Mouse (Mus musculus) embryo, embryonic 11.5 days (tissue): ENCODE data around the gene Mier1.

ENCODE experiments used
- DNase-seq: peaks from one replicate; pipeline ENCODE4 v3.0.0-alpha.2; 2012; ENCODE audit warnings: low read depth, low spot score

Gene Mier1

DNA sequence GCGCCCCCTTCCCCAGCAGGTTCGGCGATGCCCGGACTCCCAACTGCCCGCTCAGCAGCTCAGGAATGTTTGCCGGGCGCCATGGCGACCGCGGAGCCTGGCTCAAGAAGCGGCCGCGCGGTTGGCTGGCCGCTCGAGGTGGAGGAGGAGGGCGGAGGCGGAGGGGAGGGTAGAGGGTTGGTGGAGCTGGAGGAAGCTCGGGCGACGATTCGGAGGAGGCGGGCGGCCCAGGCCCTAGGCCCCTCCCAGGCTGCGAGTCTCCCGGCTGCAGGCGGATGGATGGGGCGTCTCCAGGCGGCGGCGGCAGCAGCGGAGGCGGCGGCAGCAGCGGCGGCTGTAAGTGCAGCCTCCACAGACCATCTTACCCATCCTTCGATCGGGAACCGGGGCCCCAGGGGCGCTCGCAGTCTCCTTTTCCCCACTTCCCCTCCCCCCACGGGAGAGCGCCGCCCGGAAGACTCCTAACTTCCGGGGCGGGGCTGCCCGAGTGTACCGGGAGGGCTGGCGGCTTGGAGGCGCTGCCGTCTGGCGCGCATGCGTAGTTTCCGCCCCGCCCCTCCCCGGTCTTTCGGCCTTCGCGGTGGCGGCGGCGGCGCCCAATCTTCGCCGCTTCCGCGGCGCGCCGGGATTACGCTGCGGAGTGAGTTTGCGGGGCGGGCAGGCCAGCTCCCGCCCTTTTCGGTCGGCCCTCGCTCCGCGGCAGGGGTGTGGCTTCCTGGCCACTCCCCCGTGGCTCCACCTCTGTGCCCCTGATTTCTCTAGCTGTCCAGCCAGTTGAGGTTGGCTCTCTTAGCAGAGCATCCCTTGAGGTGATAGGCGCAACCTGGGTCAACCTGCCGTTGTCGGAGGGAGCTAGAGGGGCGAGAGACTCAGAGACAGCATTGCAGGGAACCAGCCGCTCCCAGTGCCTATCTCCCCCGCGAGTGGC, at the start of gene Mier1, which contains the start of gene Wdr78:
Mier1 (plus strand) TSS at position 207 of the 928 bp plus-strand sequence.
Wdr78 (minus strand) TSS at position 372 of the 928 bp plus-strand sequence.
- peak; percentile 93 for DNase-seq

DNA sequence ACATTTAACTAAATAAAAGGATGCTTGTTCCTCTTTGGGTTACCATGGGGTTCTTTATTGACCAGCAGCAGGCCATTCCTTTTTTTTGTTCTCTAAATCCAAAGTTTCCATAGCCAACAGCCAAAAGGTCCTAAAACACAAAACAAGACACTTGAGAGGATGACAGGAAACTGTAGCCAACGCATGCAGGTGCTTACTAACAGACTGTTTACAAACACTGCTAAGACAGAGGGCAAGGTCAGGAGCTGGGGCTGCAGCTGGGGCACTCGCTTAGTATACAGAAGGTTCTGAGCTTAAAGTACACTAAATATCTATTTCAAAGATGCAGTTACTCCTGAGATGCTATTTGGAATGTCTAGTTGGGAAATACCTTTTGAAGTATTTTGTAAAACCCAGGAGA, 49.8 kb upstream of the Mier1 start:
- DNase-seq, result no peak

GRCm38 (mm10) chr4:103064976-103065375, 49.2 kb upstream of the Mier1 start:
- no peak for DNase-seq

- DNase-seq, result no peak
Observed at GRCm38 (mm10) chr4:103067906-103068655, 46.1 kb upstream of the Mier1 start.

DNA sequence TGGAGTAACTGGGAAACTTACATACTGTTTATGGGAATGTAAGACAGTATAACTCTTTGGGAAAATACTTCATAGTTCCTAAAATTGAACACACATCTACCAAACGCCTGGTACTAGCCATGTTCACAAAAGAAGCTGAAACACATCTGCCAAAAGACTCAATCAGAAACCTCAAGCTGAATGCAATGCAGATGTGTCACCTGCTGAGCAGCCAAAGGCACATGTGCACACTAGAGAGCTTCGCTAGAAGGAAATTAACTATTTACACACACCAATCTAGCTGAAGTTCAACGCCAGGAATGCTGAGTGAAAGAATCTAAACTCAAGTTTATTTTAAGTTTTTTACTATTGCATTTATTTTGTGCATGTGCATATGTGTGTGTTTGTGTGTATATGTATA, 43.6 kb upstream of the Mier1 start:
- no peak for DNase-seq

DNA sequence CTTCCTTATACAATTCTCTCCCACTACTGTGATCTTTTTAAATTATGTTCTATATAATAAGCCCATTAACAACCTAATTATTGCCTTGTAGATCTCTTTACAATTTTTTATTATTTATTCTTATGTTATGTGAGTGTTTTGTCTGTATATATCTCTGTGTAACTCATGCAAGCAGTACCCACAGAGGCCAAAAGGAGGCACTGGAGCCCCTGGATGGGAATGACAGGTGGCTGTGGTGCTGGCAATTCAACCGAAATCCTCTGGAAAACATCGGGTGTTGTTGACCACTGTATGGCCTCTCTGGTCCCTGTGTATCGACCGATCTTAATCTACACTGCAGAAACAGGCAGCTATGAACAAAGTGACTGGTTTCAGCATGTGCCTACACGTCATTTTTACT, 29.0 kb upstream of the Mier1 start:
- DNase-seq, result no peak

DNA sequence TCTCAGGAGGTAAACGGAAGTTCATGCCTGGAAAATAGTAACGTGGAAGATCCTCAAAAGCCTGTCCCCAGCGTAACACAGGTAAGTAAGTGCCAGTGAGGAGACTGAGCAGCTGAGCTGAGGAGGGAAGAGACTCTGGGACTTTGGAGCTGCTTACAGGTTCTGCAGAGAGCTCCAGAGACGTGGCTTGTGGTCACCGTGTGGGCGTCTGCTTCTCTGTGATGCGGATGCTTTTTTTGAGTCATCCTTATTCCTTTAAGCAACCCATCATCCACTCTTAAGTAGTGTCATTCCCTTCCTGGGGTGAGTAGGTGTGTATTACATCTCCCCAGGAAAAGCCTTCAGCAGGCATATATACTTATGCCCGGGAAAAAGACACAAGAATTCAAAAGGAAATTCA, 18.3 kb upstream of the Mier1 start:
- DNase-seq, result no peak

GRCm38 (mm10) chr4:103098532-103098931, 15.7 kb upstream of the Mier1 start:
- no peak for DNase-seq

GRCm38 (mm10) chr4:103112651-103113050, 1.5 kb upstream of the Mier1 start:
- no peak for DNase-seq

DNA sequence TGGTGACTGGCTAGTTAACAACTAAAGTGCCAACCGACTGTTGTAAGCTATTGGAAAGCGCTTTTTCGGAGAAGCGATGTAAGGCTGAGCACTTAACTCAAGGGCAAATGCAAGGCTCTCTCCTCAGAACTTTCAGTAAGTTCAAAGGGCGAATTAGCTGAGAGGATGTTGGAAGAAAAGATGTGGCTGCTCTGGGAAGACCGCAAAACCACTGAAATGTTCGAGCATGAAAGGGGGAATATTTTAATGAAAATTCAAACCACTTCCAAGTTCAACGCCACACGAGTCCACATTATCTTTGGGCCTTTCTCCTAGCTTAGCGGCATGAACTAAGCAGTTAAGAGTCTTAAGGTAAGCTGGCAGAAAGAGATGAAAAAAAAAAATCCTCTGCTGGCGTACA, 788 bp upstream of the Mier1 start:
- no peak for DNase-seq

DNA sequence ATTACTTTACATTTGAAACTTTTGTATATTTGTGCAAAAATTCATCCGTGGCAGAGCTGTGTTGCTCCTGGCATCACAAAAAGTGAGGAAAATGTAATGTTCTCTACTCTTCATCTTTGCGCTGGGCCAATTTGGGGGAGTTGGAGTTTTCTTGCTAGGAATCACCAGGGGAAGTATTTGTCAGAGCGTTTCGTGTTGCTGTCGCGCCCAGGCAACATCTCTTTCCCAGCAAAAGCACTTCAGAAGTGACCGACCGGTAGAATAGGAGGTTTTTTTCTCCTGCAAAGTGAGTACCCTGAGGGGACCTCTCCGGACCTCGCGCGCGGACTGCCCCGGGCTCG, 4.7 kb downstream of the Mier1 start:
- DNase-seq, result no peak

GRCm38 (mm10) chr4:103119229-103120027, 5.2 kb downstream of the Mier1 start:
- DNase-seq, result peak; percentile 65

DNA sequence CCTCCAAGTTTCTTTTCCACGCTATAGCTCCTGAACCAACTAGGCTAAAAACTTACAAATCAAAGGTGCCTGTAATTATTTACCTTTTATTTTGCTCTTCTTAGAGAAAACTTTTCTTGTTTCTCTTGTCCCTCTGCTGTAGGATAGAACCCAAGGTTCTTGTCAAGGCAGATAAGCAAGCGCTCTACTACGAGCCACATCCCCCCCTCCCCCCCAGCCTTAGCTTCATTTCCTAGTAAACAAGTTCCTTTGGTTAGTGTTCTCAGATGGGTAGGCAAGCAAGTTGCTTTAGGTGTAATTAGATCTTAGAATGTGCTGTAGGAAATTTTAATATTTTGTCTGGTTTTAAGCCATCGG, 5.8 kb downstream of the Mier1 start:
- DNase-seq, result peak; percentile 9

DNA sequence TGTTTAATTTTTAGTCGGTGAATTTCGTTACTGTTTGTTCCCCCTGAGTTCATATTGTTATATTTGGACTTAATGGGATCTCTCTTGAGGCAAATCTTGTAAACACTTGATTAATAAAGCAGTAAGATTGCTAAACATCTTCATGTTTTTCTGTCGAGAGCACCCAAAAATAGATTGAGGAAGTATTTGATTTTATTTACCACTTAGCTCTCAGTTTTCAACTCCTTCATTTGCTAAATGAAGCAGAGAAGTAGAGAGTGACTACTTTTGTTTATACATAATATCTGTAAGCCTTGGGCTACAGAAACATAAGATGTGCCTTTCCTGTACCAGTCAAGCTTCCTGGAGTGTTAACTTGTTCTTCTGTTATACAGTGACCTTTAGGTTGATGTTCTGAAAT, 6.2 kb downstream of the Mier1 start:
- DNase-seq, result no peak

GRCm38 (mm10) chr4:103120874-103121389, 6.7 kb downstream of the Mier1 start:
- no peak for DNase-seq

DNA sequence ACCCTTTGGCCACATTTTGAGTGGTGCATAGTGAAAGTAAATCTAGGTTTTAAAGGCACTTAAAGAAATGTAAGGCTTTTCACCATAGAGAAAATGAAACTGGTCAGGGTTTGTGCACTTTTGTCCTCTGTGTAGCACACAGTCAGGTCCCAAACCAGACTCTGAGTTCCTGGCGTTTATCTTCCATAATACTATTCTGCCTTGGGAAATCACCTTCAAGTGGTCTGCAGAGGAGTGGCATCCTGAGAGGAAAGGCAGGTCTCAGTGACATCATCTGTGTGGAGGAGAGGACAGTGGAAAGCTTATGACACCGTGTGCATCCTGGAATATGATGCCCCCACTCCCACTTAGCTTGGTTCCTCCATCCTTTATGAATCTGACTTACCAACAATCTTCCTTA, 8.9 kb downstream of the Mier1 start:
- DNase-seq, result no peak

DNA sequence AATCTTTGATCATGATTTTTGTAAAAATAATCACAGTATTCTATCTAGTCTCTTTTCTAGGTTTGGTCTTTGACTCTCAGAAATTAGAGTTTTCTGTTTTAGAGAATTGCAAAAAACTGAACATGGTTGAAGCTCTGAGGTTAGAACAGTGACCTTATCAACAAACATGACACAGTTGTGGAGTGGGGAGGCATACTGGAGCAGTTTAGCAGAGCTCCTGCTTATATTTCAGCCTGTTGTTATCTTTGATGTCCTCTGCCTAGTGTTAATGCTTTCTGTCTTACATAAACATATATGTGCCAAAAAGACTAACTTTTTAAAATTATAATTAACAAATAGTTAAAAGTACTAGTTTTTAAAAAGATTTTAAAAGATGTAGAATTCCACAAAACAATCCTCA, 9.4 kb downstream of the Mier1 start:
- no peak for DNase-seq

DNA sequence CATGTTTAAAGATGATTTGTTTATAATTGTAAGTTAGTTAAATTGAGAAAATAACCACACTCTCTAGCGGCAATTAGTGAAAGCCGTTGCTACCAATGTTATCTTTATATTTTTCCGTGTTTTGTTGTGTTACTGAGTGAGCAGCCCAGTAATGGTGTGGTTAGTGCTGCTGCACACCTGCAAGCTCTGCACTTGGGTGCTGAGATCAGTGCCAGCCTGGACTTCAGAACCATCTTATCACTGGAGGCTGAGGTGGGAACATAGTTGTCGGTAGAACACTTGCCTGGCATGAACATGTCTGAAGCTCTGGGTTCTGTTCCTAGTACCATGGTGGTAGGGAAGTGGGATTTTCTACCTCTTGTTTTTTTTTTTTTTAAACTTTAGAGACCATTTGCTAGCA, 12.3 kb downstream of the Mier1 start:
- DNase-seq, result no peak

DNA sequence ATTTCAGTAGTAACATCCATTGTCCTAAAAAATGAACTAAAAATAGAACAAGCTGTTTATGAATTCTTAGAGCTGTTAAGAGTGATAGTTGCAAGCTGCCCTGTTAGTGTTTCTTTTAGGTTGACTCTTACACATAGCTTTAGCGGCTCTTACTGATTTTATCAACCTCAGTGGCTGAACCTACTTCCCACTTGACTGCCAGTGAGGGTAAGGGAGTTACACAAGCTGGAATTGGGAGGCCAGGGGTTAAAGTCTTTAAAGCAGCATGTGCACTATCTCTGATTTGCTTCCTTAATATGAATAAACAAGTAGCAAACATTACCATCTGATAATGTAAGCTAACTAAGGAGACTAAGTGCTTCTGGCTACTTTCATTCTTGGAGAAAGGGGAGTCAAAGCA, 22.8 kb downstream of the Mier1 start:
- no peak for DNase-seq

- peak; percentile 46 for DNase-seq
Observed at GRCm38 (mm10) chr4:103146339-103146738, 32.1 kb downstream of the Mier1 start.

DNA sequence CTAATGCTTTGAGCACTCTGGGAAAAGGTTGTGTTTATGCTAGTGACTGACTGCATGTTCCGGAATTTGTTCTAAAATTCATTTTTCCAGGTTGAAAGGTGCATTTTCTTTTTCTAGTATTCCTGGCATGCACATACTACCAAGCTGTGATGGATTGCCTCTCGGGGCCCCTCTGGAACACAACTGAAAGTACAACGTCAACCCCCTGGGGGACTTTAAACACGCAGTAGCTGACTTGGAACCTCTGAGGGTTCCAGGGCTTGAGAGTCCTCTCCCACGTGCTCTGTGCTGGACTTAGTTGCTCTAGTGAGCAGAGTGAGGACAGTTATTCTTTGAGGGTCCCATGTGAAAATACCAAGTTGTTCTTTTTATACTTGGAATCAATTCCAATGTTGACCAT, 37.8 kb downstream of the Mier1 start:
- DNase-seq, result no peak

- DNase-seq, result no peak
Observed at GRCm38 (mm10) chr4:103158781-103159180, 44.6 kb downstream of the Mier1 start.
